ENCODE assay signal across 31 mouse cellular contexts in the genomic region with DNA sequence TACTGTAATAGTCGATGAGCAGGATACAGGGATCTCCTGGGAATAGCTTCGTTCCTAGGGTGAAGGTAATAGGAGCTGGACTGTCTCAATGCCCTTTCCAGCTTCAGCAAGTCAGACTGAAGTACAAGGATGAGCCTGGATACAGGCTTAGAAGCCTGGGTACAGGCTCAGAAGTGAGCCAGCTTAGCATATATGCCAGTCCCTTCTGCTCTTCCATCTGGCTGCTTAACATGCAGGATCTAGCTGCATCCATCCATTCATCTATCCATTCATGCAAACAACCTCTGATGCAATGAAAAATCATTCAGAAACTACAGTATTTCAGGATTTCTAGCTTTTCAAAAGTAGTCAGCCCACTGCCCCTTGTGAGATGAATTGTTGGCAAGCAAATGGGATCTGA.
DNase-seq lines count a peak whose midpoint lies in the region; ATAC-seq and TF ChIP-seq lines count a peak whose summit lies in the region.
"Had no signal": no experiment of that assay in that cellular context is flagged by ENCODE, and none has a peak within 500 bp of the region (broad histone marks: within the 10 kb centered on the region; RNA-seq: fewer than 3 reads in every experiment).

No protein-coding gene starts in this region.

- TF ChIP-seq RAD21 in CH12.LX (IDR thresholded peaks at IDR 0.05; ENCODE audit: low read depth, low read length) = no peak

- in situ Hi-C loops in CH12.LX (cut with MboI; ENCODE audit: low pct_ligation_motif_present, low pct_unique_long_range_greater_than_20kb, low sequenced_read_pairs) = loop anchor here (10.0 kb wide), 1 partner anchor 131 kb away; no protein-coding TSS in a partner anchor

- H3K36me3 ChIP-seq in forebrain, embryonic 14.5 days (ENCODE audit: control insufficient read depth, insufficient read depth, low read length) = no peaks in the 10 kb centered on the region
- no peaks in the 10 kb centered on the region for H3K36me3 ChIP-seq in forebrain, embryonic 11.5 days (ENCODE audit: control insufficient read depth, insufficient read depth, low read length)
- no peaks in the 10 kb centered on the region for H3K36me3 ChIP-seq in CH12.LX (replicated peaks in 1 of 2; ENCODE audit: control insufficient read depth in 1 of 2, insufficient read depth in 1 of 2, low read length in 1 of 2)
- H3K36me3 ChIP-seq: hindbrain, embryonic 13.5 days; limb, embryonic 13.5 days; neural tube, embryonic 12.5 days had no signal

- TF ChIP-seq CTCF in CH12.LX (conservative IDR thresholded peaks at IDR 0.05 in 1 of 2, IDR thresholded peaks at IDR 0.05 in 1 of 2; ENCODE audit: low read depth in 2 of 2, low read length in 2 of 2) = no peak

- peak; percentile 46 for DNase-seq in forebrain, embryonic 14.5 days (ENCODE audit: low spot score)
- DNase-seq in forebrain, embryonic 11.5 days (ENCODE audit: low spot score) = no peak
- DNase-seq in layer of hippocampus, adult 18-20 months (ENCODE audit: low spot score in 2 of 2) = peak; percentile 13 to 59
- no peak for DNase-seq in layer of hippocampus, postnatal 25 days (ENCODE audit: extremely low spot score in 1 of 2, low spot score in 1 of 2)
- DNase-seq in CH12.LX (ENCODE audit: extremely low read depth) = no peak
- DNase-seq in layer of hippocampus, adult 8-10 months (ENCODE audit: low spot score in 2 of 2) = peak; percentile 6 to 21
- no peak for DNase-seq in adipocyte (ENCODE audit: low spot score)
- DNase-seq: adrenal gland, postnatal 14 days; cerebellum, adult 2 months; cerebellum, postnatal 14 days; gastrocnemius, adult 2 months; gastrocnemius, postnatal 36 days; heart, adult 18-20 months; heart, postnatal 36 days; kidney, adult 8-10 months; kidney, postnatal 4 days; liver, postnatal 0 days; lung, postnatal 36 days; thymus, adult 2 months; thymus, postnatal 36 days had no signal

- no peak for TF ChIP-seq EP300 in CH12.LX (IDR thresholded peaks at IDR 0.05; ENCODE audit: low read length)

- WGBS in forebrain, embryonic 14.5 days = 90% methylated on average over 2 of the region's 2 CpGs
- WGBS in forebrain, embryonic 11.5 days = 88% methylated on average over 2 of the region's 2 CpGs

- no peak overlapping the region for H3K27ac ChIP-seq in forebrain, embryonic 14.5 days (ENCODE audit: low read depth, low read length)
- H3K27ac ChIP-seq in forebrain, embryonic 11.5 days (ENCODE audit: low read depth, low read length) = no peak overlapping the region
- peak overlapping the region; percentile 97; the same call in 1 of the 2 replicates for H3K27ac ChIP-seq in CH12.LX (ENCODE audit: insufficient read depth, low read depth)
- H3K27ac ChIP-seq: gastrocnemius, adult 2 months; hindbrain, embryonic 13.5 days; kidney, postnatal 0 days; limb, embryonic 13.5 days; neural tube, embryonic 12.5 days had no signal

- H3K79me2 ChIP-seq in CH12.LX (replicated peaks; ENCODE audit: control insufficient read depth, extremely low read depth, insufficient read depth, poor library complexity, severe bottlenecking) = no peaks in the 10 kb centered on the region

- no peak overlapping the region for H3K4me2 ChIP-seq in forebrain, embryonic 14.5 days (ENCODE audit: low read length)
- H3K4me2 ChIP-seq in forebrain, embryonic 11.5 days (ENCODE audit: low read depth, low read length, severe bottlenecking) = no peak overlapping the region
- no peak overlapping the region for H3K4me2 ChIP-seq in CH12.LX (ENCODE audit: insufficient read depth, low read depth, poor library complexity, severe bottlenecking)
- H3K4me2 ChIP-seq: heart, embryonic 11.5 days; hindbrain, embryonic 13.5 days; limb, embryonic 13.5 days; liver, embryonic 11.5 days; midbrain, embryonic 11.5 days; neural tube, embryonic 12.5 days had no signal

- no peaks in the 10 kb centered on the region for H3K9me3 ChIP-seq in forebrain, embryonic 14.5 days (replicated peaks; ENCODE audit: control insufficient read depth, low read length)
- no peaks in the 10 kb centered on the region for H3K9me3 ChIP-seq in forebrain, embryonic 11.5 days (ENCODE audit: control insufficient read depth, low read length)
- H3K9me3 ChIP-seq in CH12.LX (replicated peaks; ENCODE audit: low read length) = no peaks in the 10 kb centered on the region
- H3K9me3 ChIP-seq: hindbrain, embryonic 13.5 days; limb, embryonic 13.5 days; neural tube, embryonic 12.5 days had no signal

- TF ChIP-seq POLR2A in CH12.LX (IDR thresholded peaks at IDR 0.05; ENCODE audit: low read depth, low read length) = no peak

- no peak overlapping the region for H3K4me3 ChIP-seq in forebrain, embryonic 14.5 days (ENCODE audit: low read depth, low read length)
- no peak overlapping the region for H3K4me3 ChIP-seq in forebrain, embryonic 11.5 days (ENCODE audit: low read depth, low read length)
- H3K4me3 ChIP-seq in CH12.LX (replicated peaks in 1 of 3; ENCODE audit: low read depth in 2 of 3, low read length in 2 of 3, poor library complexity in 1 of 3) = no peak overlapping the region
- H3K4me3 ChIP-seq: erythroblast, embryonic 14.5 days; gastrocnemius, adult 2 months; hindbrain, embryonic 13.5 days; limb, embryonic 13.5 days; myocyte; neural tube, embryonic 12.5 days had no signal

- ATAC-seq in forebrain, embryonic 14.5 days = no peak; the same call in 1 of the 2 replicates
- ATAC-seq in forebrain, embryonic 11.5 days (replicated peaks; ENCODE audit: low FRiP score) = no peak
- ATAC-seq: intestine, embryonic 16.5 days; liver, postnatal 0 days; Patski had no signal

- no peaks in the 10 kb centered on the region for H3K4me1 ChIP-seq in forebrain, embryonic 14.5 days (ENCODE audit: control insufficient read depth, insufficient read depth, low read length)
- H3K4me1 ChIP-seq in forebrain, embryonic 11.5 days (replicated peaks; ENCODE audit: control insufficient read depth, insufficient read depth, low read length) = no peaks in the 10 kb centered on the region
- peaks cover 30 to 51% of the 10 kb centered on the region in 2 experiments for H3K4me1 ChIP-seq in CH12.LX (ENCODE audit: control insufficient read depth in 1 of 2, insufficient read depth in 2 of 2)
- H3K4me1 ChIP-seq: hindbrain, embryonic 13.5 days; limb, embryonic 13.5 days; neural tube, embryonic 12.5 days had no signal

- dilution Hi-C loops in CH12.LX (cut with MboI; ENCODE audit: extremely low pct_ligation_motif_present, extremely low pct_unique_long_range_greater_than_20kb, low sequenced_read_pairs) = no loop called here

- H3K27me3 ChIP-seq in forebrain, embryonic 14.5 days (replicated peaks; ENCODE audit: control insufficient read depth, insufficient read depth, low read length) = no peaks in the 10 kb centered on the region
- H3K27me3 ChIP-seq in forebrain, embryonic 11.5 days (ENCODE audit: control insufficient read depth, insufficient read depth, low read length) = no peaks in the 10 kb centered on the region
- no peaks in the 10 kb centered on the region for H3K27me3 ChIP-seq in CH12.LX (replicated peaks)
- H3K27me3 ChIP-seq: hindbrain, embryonic 13.5 days; limb, embryonic 13.5 days; neural tube, embryonic 12.5 days had no signal

- H3K9ac ChIP-seq in forebrain, embryonic 14.5 days (ENCODE audit: low read length) = no peak overlapping the region
- no peak overlapping the region for H3K9ac ChIP-seq in forebrain, embryonic 11.5 days (ENCODE audit: low read length)
- H3K9ac ChIP-seq in CH12.LX (ENCODE audit: insufficient read depth, low read depth) = no peak overlapping the region
- H3K9ac ChIP-seq: hindbrain, embryonic 13.5 days; limb, embryonic 13.5 days; liver, postnatal 0 days; neural tube, embryonic 12.5 days had no signal

TF ChIP-seq in CH12.LX, 34 proteins besides CTCF, POLR2A, EP300 and RAD21:
- TF ChIP-seq NELFE (IDR thresholded peaks at IDR 0.05; ENCODE audit: low read depth, low read length) (no peak), MXI1 (IDR thresholded peaks at IDR 0.05; ENCODE audit: low read depth, low read length) (no peak), ELF1 (IDR thresholded peaks at IDR 0.05; ENCODE audit: low read depth, low read length) (no peak), MAX (IDR thresholded peaks at IDR 0.05; ENCODE audit: low read length) (no peak), GABPA (IDR thresholded peaks at IDR 0.05; ENCODE audit: insufficient replicate concordance, low read depth, low read length) (no peak), TCF12 (IDR thresholded peaks at IDR 0.05; ENCODE audit: low read depth, low read length) (no peak)

Comparison
In these comparisons a context has a peak if more than half of its experiments do, and no peak if none do; other contexts are left out.
1. DNase-seq: peak in forebrain, embryonic 14.5 days (single experiment), layer of hippocampus, adult 18-20 months (2 of 2) and layer of hippocampus, adult 8-10 months (2 of 2); none in forebrain, embryonic 11.5 days (single experiment), layer of hippocampus, postnatal 25 days (0 of 2), CH12.LX (single experiment) and adipocyte (single experiment).